Mouse (Mus musculus) embryonic facial prominence, embryonic 11.5 days (tissue): ENCODE measurements around the gene Rsrc1. TPM values are rescaled to one million over a fixed set of nuclear protein-coding genes. Genes with fewer than 3 reads are reported as not detected.
A peak's percentile ranks its signal among the peaks of the same experiment; 100 is the strongest.

Experiments
- ATAC-seq: fragments of 200-750 bp; cut with Nextera tagmentation; replicated peaks from 2 replicates; pipeline ENCODE4 v1.8.0; 2017; ENCODE audit warnings: low read depth; ENCODE audit not compliant: insufficient number of reproducible peaks, low FRiP score, low TSS enrichment
- DNase-seq: peaks from one replicate; pipeline ENCODE4 v3.0.0-alpha.2; 2015; ENCODE audit warnings: low spot score
- H3K27ac ChIP-seq: fragments of 300-500 bp; sonication (generic); replicated peaks from 2 replicates; pipeline ENCODE4 v1.5.1; 2014; ENCODE audit warnings: mild to moderate bottlenecking, low read depth, low read length, control low read depth
- H3K27me3 ChIP-seq: fragments of 300-500 bp; sonication (generic); 2 replicates; pipeline ENCODE4 v1.6.1; 2014; ENCODE audit warnings: mild to moderate bottlenecking, low read length, moderate library complexity, mixed read lengths; ENCODE audit not compliant: control insufficient read depth, insufficient read depth
- H3K36me3 ChIP-seq: fragments of 300-500 bp; sonication (generic); replicated peaks from 2 replicates; pipeline ENCODE4 v1.6.1; 2014; ENCODE audit warnings: low read depth, mild to moderate bottlenecking, low read length, moderate library complexity, mixed read lengths; ENCODE audit not compliant: control insufficient read depth, insufficient read depth
- H3K4me1 ChIP-seq: fragments of 300-500 bp; sonication (generic); 2 replicates; pipeline ENCODE4 v1.6.1; 2014; ENCODE audit warnings: low read length, mixed read lengths; ENCODE audit not compliant: control insufficient read depth, insufficient read depth
- H3K4me2 ChIP-seq: fragments of 300-500 bp; sonication (generic); 2 replicates; pipeline ENCODE4 v1.6.1; 2014; ENCODE audit warnings: low read depth, mild to moderate bottlenecking, control low read depth, low read length, moderate library complexity
- H3K4me3 ChIP-seq: fragments of 300-500 bp; sonication (generic); 2 replicates; pipeline ENCODE4 v1.5.1; 2014; ENCODE audit warnings: low read depth, low read length, control low read depth
- H3K9ac ChIP-seq: fragments of 300-500 bp; sonication (generic); replicated peaks from 2 replicates; pipeline ENCODE4 v1.6.1; 2014; ENCODE audit warnings: mild to moderate bottlenecking, control low read depth, low read length
- H3K9me3 ChIP-seq: fragments of 300-500 bp; sonication (generic); replicated peaks from 2 replicates; pipeline ENCODE4 v1.6.1; 2016; ENCODE audit warnings: mild to moderate bottlenecking, low read length, inconsistent platforms, mixed read lengths; ENCODE audit not compliant: control insufficient read depth
- WGBS: fragments of 180-500 bp; shearing (Covaris S2); extraction: QIAGEN DNeasy Blood & Tissue Kit; methylation state at CpG from one replicate; pipeline ENCODE4 v1.1.7; 2014; 5-methylcytosine and 5-hydroxymethylcytosine counted together
- polyA plus RNA-seq: library from polyadenylated mRNA; unstranded; fragments of >200 nt; fragmentation: Nextera tagmentation; extraction: Ambion mirVana; gene quantifications from 2 replicates; pipeline ENCODE4 v1.2.1, GENCODE M21; 2014

The Rsrc1 gene
- polyA plus RNA-seq, 1 experiment from 2014 or later: 54.8 TPM

DNA sequence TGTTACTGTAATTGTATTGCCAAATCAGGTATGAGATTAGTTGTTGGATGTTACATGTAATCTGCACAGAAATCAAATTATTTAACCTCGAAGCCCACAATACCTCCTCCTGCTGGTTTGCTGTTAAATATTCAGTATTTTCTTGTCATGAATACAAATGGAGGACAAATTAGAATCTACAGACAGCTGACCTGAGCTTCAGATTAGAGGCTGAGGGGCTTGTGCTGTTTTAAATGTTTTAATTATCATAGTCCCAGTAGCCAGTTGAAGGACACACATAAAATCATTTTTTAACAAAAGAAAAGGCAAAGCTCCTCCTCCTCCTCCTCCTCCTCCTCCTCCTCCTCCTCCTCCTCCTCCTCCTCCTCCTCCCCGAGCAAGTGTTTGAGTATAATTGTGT, 327.5 kb downstream of the Rsrc1 start:
- Histone ChIP-seq H3K9me3 (no peaks in the 10 kb centered on the region), H3K4me3 (no peak overlapping the region), H3K36me3 (no peaks in the 10 kb centered on the region), H3K9ac (no peak overlapping the region), H3K4me2 (no peak overlapping the region), H3K4me1 (no peaks in the 10 kb centered on the region), H3K27me3 (no peaks in the 10 kb centered on the region), H3K27ac (no peak overlapping the region)
- DNase-seq (no peak), ATAC-seq (no peak)
- 70% methylated on average over 1 of the region's 2 CpGs for WGBS

DNA sequence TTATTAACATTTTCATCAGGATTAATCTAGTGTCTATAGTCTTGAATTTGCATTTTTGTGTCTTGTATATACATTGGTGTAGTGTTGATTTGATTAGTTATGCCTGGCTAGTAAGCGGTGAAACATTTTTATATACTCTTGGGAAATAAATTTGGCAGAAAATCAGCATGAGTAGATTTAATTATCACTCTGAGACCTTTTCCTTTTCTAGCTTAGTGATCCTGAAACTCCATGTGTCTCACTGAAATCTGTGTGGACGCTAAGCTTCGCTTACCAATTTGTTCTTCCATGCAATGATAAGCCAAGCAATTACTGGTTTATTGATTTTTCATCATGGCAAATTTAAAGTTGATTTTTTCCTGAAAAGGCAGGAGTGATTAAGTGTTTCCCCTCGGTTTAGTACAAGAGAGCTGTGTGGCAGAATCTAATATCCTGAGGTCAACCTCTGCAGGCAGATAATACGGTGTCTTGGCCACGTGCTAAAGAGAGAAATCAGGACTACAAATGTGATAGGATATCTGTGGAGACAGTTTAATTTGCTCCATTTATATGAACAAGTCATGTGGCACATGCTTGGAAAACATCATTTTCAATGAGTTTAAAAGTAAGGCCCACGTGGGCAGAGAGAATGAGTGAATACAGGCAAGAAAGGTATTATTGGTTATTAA, 328.6 kb downstream of the Rsrc1 start:
- Histone ChIP-seq H3K9me3 (no peaks in the 10 kb centered on the region), H3K27ac (no peak overlapping the region), H3K27me3 (no peaks in the 10 kb centered on the region), H3K4me1 (no peaks in the 10 kb centered on the region), H3K4me3 (no peak overlapping the region), H3K9ac (no peak overlapping the region), H3K36me3 (no peaks in the 10 kb centered on the region), H3K4me2 (no peak overlapping the region)
- ATAC-seq (no peak), DNase-seq (peak; percentile 13)
- WGBS: 33% methylated on average over 7 of the region's 7 CpGs

DNA sequence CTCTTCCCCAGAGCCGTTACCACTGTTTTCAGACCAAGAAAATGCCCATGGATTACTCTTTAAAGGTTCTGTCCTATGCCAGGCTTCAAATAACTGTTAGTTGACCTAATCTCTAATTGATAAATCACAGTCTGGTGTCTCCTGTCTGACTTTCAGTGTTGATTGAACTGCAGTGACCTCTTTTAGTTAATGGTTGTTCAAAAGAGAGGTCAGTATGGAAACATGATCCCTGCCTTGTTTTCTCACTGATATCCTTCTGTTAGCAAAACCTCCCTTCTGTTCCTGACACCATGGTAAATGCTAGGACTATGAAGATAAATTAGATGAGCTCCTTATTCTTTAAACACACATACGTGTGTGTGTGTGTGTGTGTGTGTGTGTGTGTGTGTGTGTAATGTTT, 330.2 kb downstream of the Rsrc1 start:
- DNase-seq (no peak), ATAC-seq (no peak)
- no peak overlapping the region for H3K4me2 ChIP-seq
- no peaks in the 10 kb centered on the region for H3K36me3 ChIP-seq
- H3K4me1 ChIP-seq: no peaks in the 10 kb centered on the region
- no peaks in the 10 kb centered on the region for H3K9me3 ChIP-seq
- 25% methylated on average over 2 of the region's 2 CpGs for WGBS
- H3K27ac ChIP-seq: no peak overlapping the region
- H3K9ac ChIP-seq: no peak overlapping the region
- H3K4me3 ChIP-seq: no peak overlapping the region
- no peaks in the 10 kb centered on the region for H3K27me3 ChIP-seq

DNA sequence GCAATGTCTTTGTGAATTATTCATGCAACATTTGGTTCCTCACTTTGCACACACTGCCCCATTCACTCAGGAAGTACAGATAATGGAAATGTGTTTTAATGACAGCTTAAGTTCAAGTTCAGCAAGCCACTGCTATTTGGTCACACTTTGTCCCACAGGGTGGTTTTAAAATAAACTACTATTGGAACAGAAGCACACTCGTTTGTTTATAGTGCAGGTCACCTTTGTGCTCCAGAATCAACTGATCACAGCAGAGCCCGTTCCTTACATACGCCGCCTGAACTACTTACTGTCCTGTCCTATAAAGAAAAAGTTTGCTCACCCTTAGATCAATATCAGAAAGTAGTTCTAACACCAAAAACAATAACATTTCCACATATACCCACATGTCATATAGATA, 341.2 kb downstream of the Rsrc1 start:
- H3K27ac ChIP-seq: no peak overlapping the region
- H3K9ac ChIP-seq: no peak overlapping the region
- H3K36me3 ChIP-seq: no peaks in the 10 kb centered on the region
- DNase-seq (no peak), ATAC-seq (no peak)
- H3K27me3 ChIP-seq: no peaks in the 10 kb centered on the region
- no peak overlapping the region for H3K4me3 ChIP-seq
- H3K4me1 ChIP-seq: no peaks in the 10 kb centered on the region
- WGBS: 73% methylated on average over 4 of the region's 4 CpGs
- no peaks in the 10 kb centered on the region for H3K9me3 ChIP-seq
- no peak overlapping the region for H3K4me2 ChIP-seq

DNA sequence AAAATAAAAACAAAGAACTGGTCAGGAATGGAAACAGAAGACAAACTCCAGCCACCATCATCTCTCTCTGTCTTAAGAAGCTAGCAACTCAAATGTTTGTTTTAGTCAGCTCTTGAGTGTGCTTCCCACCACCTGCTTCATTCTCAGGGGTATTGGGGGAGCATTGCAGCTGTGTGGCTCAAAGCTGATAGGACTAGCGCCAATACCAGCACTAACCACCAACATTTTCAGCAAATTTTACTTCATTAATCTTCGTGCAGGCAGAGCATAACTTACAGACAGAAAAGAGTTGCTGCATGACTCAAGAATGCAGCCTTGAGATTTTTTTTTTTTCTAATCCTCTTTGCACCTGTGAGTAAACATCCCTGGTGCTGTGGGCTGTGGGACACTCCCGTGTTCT, 358.4 kb downstream of the Rsrc1 start:
- WGBS: 59% methylated on average over 3 of the region's 3 CpGs

DNA sequence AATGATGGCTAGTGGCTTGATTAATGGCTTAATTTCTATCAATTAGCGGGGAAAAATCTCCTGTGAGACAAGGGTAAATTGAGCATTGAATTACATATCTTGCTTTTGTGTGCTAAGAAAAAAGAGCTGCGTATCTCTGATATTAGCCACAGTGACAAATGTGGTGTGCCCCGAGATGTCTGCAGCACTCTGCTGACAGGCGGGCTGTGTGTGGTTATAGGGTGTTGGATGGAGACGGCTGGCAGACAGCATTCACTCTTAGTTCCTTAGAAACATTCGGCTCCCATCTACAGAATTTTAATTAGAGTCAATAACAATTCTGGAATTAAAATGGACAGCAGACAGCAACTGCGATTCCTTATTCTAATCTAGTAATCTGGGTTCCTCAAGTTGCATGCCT, 359.7 kb downstream of the Rsrc1 start:
- WGBS: 67% methylated on average over 7 of the region's 7 CpGs
- H3K9ac ChIP-seq: no peak overlapping the region
- no peak overlapping the region for H3K4me3 ChIP-seq
- no peak for ATAC-seq
- no peaks in the 10 kb centered on the region for H3K4me1 ChIP-seq
- no peak for DNase-seq
- no peaks in the 10 kb centered on the region for H3K9me3 ChIP-seq
- no peaks in the 10 kb centered on the region for H3K27me3 ChIP-seq
- no peaks in the 10 kb centered on the region for H3K36me3 ChIP-seq
- no peak overlapping the region for H3K27ac ChIP-seq
- no peak overlapping the region for H3K4me2 ChIP-seq

More for the DNA sequence above, 358.4 kb downstream of the Rsrc1 start:
- ATAC-seq: no peak
- Histone ChIP-seq H3K9me3 (no peaks in the 10 kb centered on the region), H3K4me3 (no peak overlapping the region), H3K36me3 (no peaks in the 10 kb centered on the region), H3K27me3 (no peaks in the 10 kb centered on the region), H3K4me1 (no peaks in the 10 kb centered on the region), H3K4me2 (no peak overlapping the region), H3K9ac (no peak overlapping the region), H3K27ac (no peak overlapping the region)
- DNase-seq: no peak

DNA sequence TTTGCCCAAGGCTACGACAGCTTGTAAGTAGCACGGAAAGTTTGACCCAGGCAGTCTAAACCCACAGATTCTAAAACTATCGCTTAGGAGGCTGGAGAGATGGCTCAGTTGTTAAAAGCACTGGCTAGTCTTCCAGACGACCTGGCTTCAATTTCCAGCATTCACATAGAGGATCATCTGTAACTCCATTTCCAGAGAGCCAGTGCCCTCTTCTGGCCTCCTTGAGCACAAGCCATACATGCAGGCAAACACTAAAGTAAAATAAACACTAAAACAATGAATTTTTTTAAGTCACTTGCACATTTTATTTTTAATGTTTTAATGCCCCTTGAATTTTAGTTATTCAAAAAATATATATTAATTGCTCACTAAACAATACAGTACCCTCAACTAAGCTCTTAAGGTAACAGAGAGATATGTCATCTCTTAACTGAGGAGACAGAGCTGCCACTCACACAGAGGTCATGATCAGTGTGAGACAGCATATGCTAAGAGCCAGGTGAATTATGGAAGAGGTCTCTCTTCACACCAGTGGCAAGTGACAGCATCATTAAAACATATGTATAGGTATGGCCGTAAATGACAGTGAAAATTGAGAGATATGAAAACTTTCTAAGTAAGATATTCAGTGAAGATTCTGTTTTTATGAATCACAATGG, 361.9 kb downstream of the Rsrc1 start:
- ATAC-seq (no peak; the same call in 1 of the 2 replicates), DNase-seq (peak; percentile 65)
- no peak overlapping the region for H3K4me3 ChIP-seq
- H3K9ac ChIP-seq: no peak overlapping the region
- no peaks in the 10 kb centered on the region for H3K27me3 ChIP-seq
- no peaks in the 10 kb centered on the region for H3K9me3 ChIP-seq
- H3K27ac ChIP-seq: no peak overlapping the region
- H3K4me2 ChIP-seq: no peak overlapping the region
- H3K4me1 ChIP-seq: no peaks in the 10 kb centered on the region
- H3K36me3 ChIP-seq: no peaks in the 10 kb centered on the region
- 45% methylated on average over 5 of the region's 5 CpGs for WGBS

DNA sequence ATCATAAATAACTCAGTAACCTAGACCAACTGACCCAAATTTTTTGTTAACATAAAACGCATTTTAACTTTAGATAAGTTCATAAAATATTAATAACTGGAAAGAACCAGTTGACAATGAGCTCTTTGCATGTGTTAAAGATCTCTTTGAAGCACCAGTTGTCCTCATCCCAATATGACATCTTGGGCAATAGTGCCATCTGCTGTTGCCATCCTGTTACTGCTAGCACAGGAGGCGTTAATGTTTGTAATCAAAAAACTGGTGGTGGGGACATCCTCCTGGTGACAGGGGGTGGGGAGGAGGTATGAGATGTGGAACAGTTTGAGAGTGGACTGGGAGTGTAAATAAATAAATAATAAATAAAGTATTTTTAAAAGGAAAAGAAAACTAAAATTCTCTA, 363.4 kb downstream of the Rsrc1 start:
- Histone ChIP-seq H3K4me2 (no peak overlapping the region), H3K4me1 (no peaks in the 10 kb centered on the region), H3K9ac (no peak overlapping the region), H3K27me3 (no peaks in the 10 kb centered on the region), H3K9me3 (no peaks in the 10 kb centered on the region), H3K27ac (no peak overlapping the region), H3K36me3 (no peaks in the 10 kb centered on the region), H3K4me3 (no peak overlapping the region)
- DNase-seq (peak; percentile 70), ATAC-seq (no peak)
- WGBS: 4% methylated on average over 2 of the region's 2 CpGs
